Mouse (Mus musculus): ENCODE results near the gene Sp7.

Sp7 gene

GRCm38 (mm10) chr15:102386640-102387039 is 19.7 kb upstream of the Sp7 start:
- DNase-seq, result no peak

- no peak for DNase-seq
Observed at GRCm38 (mm10) chr15:102383671-102384070, 16.7 kb upstream of the Sp7 start.

- peak; percentile 84 to 89 for DNase-seq
Observed at GRCm38 (mm10) chr15:102381575-102381974, 14.6 kb upstream of the Sp7 start.

- DNase-seq, result peak; percentile 63 to 79
Observed at GRCm38 (mm10) chr15:102377810-102378262, 10.9 kb upstream of the Sp7 start.

GRCm38 (mm10) chr15:102377163-102377543 is 10.2 kb upstream of the Sp7 start:
- DNase-seq, result peak; percentile 90 to 93

GRCm38 (mm10) chr15:102376453-102377162 is 9.6 kb upstream of the Sp7 start:
- peak; percentile 61 to 71 for DNase-seq

GRCm38 (mm10) chr15:102370727-102371126 is 3.7 kb upstream of the Sp7 start:
- DNase-seq, result no peak

GRCm38 (mm10) chr15:102369972-102370371 is 3.0 kb upstream of the Sp7 start:
- no peak for DNase-seq

- no peak for DNase-seq
Observed at GRCm38 (mm10) chr15:102366238-102366637, 744 bp downstream of the Sp7 start.

- DNase-seq, result no peak
Observed at GRCm38 (mm10) chr15:102364678-102365077, 2.3 kb downstream of the Sp7 start.

- peak; percentile 21 to 40 for DNase-seq
Observed at GRCm38 (mm10) chr15:102362648-102363047, 4.3 kb downstream of the Sp7 start.

- no peak for DNase-seq
Observed at GRCm38 (mm10) chr15:102358834-102359233, 8.1 kb downstream of the Sp7 start.

GRCm38 (mm10) chr15:102358126-102358525 is 8.9 kb downstream of the Sp7 start:
- DNase-seq, result no peak

GRCm38 (mm10) chr15:102356501-102357325 is 10.3 kb downstream of the Sp7 start:
- DNase-seq, result no peak

- DNase-seq, result peak in 1 of 2 experiments; percentile 47
Observed at GRCm38 (mm10) chr15:102355871-102356441, 11.0 kb downstream of the Sp7 start.

- DNase-seq, result peak; percentile 63 to 73
Observed at GRCm38 (mm10) chr15:102355134-102355870, 11.7 kb downstream of the Sp7 start.

GRCm38 (mm10) chr15:102353986-102354385 is 13.0 kb downstream of the Sp7 start:
- no peak for DNase-seq

- no peak for DNase-seq
Observed at GRCm38 (mm10) chr15:102352177-102352576, 14.8 kb downstream of the Sp7 start.

- DNase-seq, result no peak
Observed at GRCm38 (mm10) chr15:102350942-102351291, 16.1 kb downstream of the Sp7 start.

- peak; percentile 95 to 97 for DNase-seq
Observed at GRCm38 (mm10) chr15:102350138-102350941, 16.6 kb downstream of the Sp7 start, which contains the start of gene Aaas. Aaas (minus strand) TSS chr15:102350771.

- no peak for DNase-seq
Observed at GRCm38 (mm10) chr15:102346444-102346843, 20.5 kb downstream of the Sp7 start.

GRCm38 (mm10) chr15:102344490-102344889 is 22.5 kb downstream of the Sp7 start:
- no peak for DNase-seq
